Mouse (Mus musculus) liver, embryonic 12.5 days (tissue): ENCODE measurements around the gene Hirip3. TPM values are rescaled to one million over a fixed set of nuclear protein-coding genes. Genes with fewer than 3 reads are reported as not detected.

Experiments used
- polyA plus RNA-seq: library from polyadenylated mRNA; unstranded; fragments of >200 nt; fragmentation: Nextera tagmentation; extraction: Ambion mirVana; gene quantifications from 2 replicates; pipeline ENCODE4 v1.2.1, GENCODE M21; 2016

Gene Hirip3
- polyA plus RNA-seq, 1 experiment from 2014 or later = 22.0 TPM

Other genes with a start within 250 kb of the Hirip3 start
- 3.2 and 3.7 TPM in 2 replicates for gene Nupr1, start 231.1 kb upstream of the Hirip3 start, polyA plus RNA-seq
- gene Sgf29, start 212.7 kb upstream of the Hirip3 start, polyA plus RNA-seq = 36.3 and 42.4 TPM in 2 replicates
- 0.24 and 0.50 TPM in 2 replicates for gene Sult1a1, start 185.5 kb upstream of the Hirip3 start, polyA plus RNA-seq
- 134 and 153 TPM in 2 replicates for gene Bola2, start 166.6 kb upstream of the Hirip3 start, polyA plus RNA-seq
- gene Slx1b, start 166.2 kb upstream of the Hirip3 start, polyA plus RNA-seq = 4.5 and 5.1 TPM in 2 replicates
- gene Coro1a, start 154.2 kb upstream of the Hirip3 start, polyA plus RNA-seq = 77.9 and 86.6 TPM in 2 replicates
- 23.7 and 25.0 TPM in 2 replicates for gene Mapk3, start 102.4 kb upstream of the Hirip3 start, polyA plus RNA-seq
- gene Gdpd3, start 95.6 kb upstream of the Hirip3 start, polyA plus RNA-seq = 0.54 and 0.78 TPM in 2 replicates
- gene Ypel3, start 85.0 kb upstream of the Hirip3 start, polyA plus RNA-seq = 77.2 and 78.5 TPM in 2 replicates
- 0.33 and 0.50 TPM in 2 replicates for gene Tbx6, start 80.5 kb upstream of the Hirip3 start, polyA plus RNA-seq
- gene Ppp4c, start 69.5 kb upstream of the Hirip3 start, polyA plus RNA-seq = 191 and 205 TPM in 2 replicates
- not detected in 2 replicates for gene Fam57b, start 64.3 kb upstream of the Hirip3 start, polyA plus RNA-seq
- gene 4930451I11Rik, start 30.3 kb upstream of the Hirip3 start, polyA plus RNA-seq = not detected in 2 replicates
- 0.15 and 0.24 TPM in 2 replicates for gene Doc2a, start 14.6 kb upstream of the Hirip3 start, polyA plus RNA-seq
- 70.5 and 73.0 TPM in 2 replicates for gene Ino80e, start 405 bp downstream of the Hirip3 start, polyA plus RNA-seq
- 20.1 and 20.6 TPM in 2 replicates for gene Taok2, start 22.7 kb downstream of the Hirip3 start, polyA plus RNA-seq
- 16.7 and 16.9 TPM in 2 replicates for gene Tmem219, start 60.9 kb downstream of the Hirip3 start, polyA plus RNA-seq
- 10.3 and 10.7 TPM in 2 replicates for gene Kctd13, start 66.9 kb downstream of the Hirip3 start, polyA plus RNA-seq
- gene Asphd1, start 87.6 kb downstream of the Hirip3 start, polyA plus RNA-seq = not detected in 2 replicates
- 0.06 and 0.39 TPM in 2 replicates for gene Sez6l2, start 88.6 kb downstream of the Hirip3 start, polyA plus RNA-seq
- 59.2 and 63.2 TPM in 2 replicates for gene Cdipt, start 113.9 kb downstream of the Hirip3 start, polyA plus RNA-seq
- gene Cdiptos, start 114.1 kb downstream of the Hirip3 start, polyA plus RNA-seq = 0.29 and 0.44 TPM in 2 replicates
- 8.3 and 8.9 TPM in 2 replicates for gene Mvp, start 152.6 kb downstream of the Hirip3 start, polyA plus RNA-seq
- 0.57 TPM in 1 of 2 replicates, not detected in the other for gene Pagr1b, start 154.5 kb downstream of the Hirip3 start, polyA plus RNA-seq
- gene Pagr1a, start 155.4 kb downstream of the Hirip3 start, polyA plus RNA-seq = 60.5 and 65.1 TPM in 2 replicates
- 4.1 and 8.9 TPM in 2 replicates for gene Gm42742, start 159.1 kb downstream of the Hirip3 start, polyA plus RNA-seq
- 0.88 and 2.1 TPM in 2 replicates for gene Prrt2, start 159.2 kb downstream of the Hirip3 start, polyA plus RNA-seq
- 104 and 107 TPM in 2 replicates for gene Maz, start 165.1 kb downstream of the Hirip3 start, polyA plus RNA-seq
- 126 and 132 TPM in 2 replicates for gene Kif22, start 180.5 kb downstream of the Hirip3 start, polyA plus RNA-seq
- not detected in 2 replicates for gene Zg16, start 225.4 kb downstream of the Hirip3 start, polyA plus RNA-seq
- 8.3 and 8.5 TPM in 2 replicates for gene AI467606, start 229.4 kb downstream of the Hirip3 start, polyA plus RNA-seq